ENCODE assay signal across 8 mouse cellular contexts in the genomic region with DNA sequence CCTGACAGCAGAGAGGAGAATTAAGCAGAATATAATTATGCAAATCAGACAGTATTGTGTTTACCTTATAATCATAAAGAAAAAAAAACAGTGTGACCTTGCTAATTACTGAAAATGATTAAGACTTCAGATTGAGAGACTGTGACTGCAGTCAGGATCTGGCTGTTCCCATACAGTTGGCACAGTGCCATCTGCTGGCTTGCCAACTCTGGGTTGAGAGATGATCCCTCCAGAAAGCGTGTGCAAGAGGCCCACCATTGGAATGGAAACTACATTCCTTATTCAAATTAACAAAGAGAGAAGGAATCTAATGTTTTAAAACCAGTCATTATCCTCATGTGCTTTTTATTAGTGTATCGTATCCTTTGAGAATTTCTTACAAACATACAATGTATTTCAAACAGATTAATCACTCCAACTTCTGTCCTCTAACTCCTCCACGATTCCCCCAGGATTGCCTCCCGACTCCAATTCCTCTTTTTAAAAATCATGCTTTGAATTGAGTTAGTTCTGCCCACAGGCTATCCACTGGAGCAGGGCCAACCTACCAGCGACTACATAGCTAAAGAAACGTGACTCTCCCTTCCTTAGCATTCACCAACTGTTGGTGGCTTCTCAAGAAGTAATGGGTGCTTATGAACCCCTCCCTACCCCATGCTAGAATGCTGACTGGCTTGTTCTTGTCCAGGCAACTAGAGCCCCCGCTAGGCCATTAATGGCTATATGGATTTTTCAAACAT.
DNase-seq lines count a peak whose midpoint lies in the region.

No protein-coding gene starts in this region.

- DNase-seq in heart, adult 11 months = peak; percentile 82
- no peak for DNase-seq in heart, postnatal 25 days (ENCODE audit: low spot score)
- DNase-seq in ovary, postnatal 14 days (ENCODE audit: low spot score) = peak; percentile 19
- DNase-seq in ovary, postnatal 10 days (ENCODE audit: low spot score) = no peak
- DNase-seq in layer of hippocampus, adult 18-20 months (ENCODE audit: low spot score in 2 of 2) = peak; percentile 13 to 56
- DNase-seq in skeletal muscle tissue, adult 2 months (ENCODE audit: low read depth, low spot score) = peak; percentile 5
- no peak for DNase-seq in thymus, postnatal 4 days
- no peak for DNase-seq in embryo, embryonic 10 days (ENCODE audit: low spot score)

- intact Hi-C loops in heart, postnatal 25 days (cut with DNase I) = no loop called here

Comparison
In these comparisons a context has a peak if more than half of its experiments do, and no peak if none do; other contexts are left out.
1. DNase-seq: peak in heart, adult 11 months (single experiment), ovary, postnatal 14 days (single experiment), layer of hippocampus, adult 18-20 months (2 of 2) and skeletal muscle tissue, adult 2 months (single experiment); none in heart, postnatal 25 days (single experiment), ovary, postnatal 10 days (single experiment), thymus, postnatal 4 days (single experiment) and embryo, embryonic 10 days (single experiment).